Mouse (Mus musculus): ENCODE measurements around the gene Prkag1. TPM values are rescaled to one million over a fixed set of nuclear protein-coding genes. Genes with fewer than 3 reads are reported as not detected.

The Prkag1 gene
- polyA plus RNA-seq, 1 experiment, result 72.7 TPM

GRCm38 (mm10) chr15:98851229-98851818 lies 20.0 kb upstream of the Prkag1 start:
- no peak for TF ChIP-seq CTCF (conservative IDR thresholded peaks at IDR 0.05; ENCODE audit: insufficient read depth, insufficient read length, low read depth, low read length)
- no peak for TF ChIP-seq POLR2A (IDR thresholded peaks at IDR 0.05; ENCODE audit: low read depth, low read length)
- 88% methylated on average over 21 of the region's 21 CpGs for WGBS
- H3K27me3 ChIP-seq (replicated peaks; ENCODE audit: control insufficient read depth, insufficient read depth, low read length), result no peaks in the 10 kb centered on the region
- peaks cover 9% of the 10 kb centered on the region for H3K36me3 ChIP-seq (ENCODE audit: control insufficient read depth, insufficient read depth, low read length)
- no peak for DNase-seq
- no peaks in the 10 kb centered on the region for H3K4me1 ChIP-seq (ENCODE audit: control insufficient read depth, insufficient read depth, low read length)
- H3K27ac ChIP-seq (ENCODE audit: insufficient read depth, low read depth, low read length), result no peak overlapping the region
- H3K4me3 ChIP-seq (ENCODE audit: insufficient read depth, low read depth, low read length), result no peak overlapping the region

- Histone ChIP-seq H3K36me3 (ENCODE audit: control insufficient read depth, insufficient read depth, low read length) (peaks cover 9% of the 10 kb centered on the region), H3K4me1 (ENCODE audit: control insufficient read depth, insufficient read depth, low read length) (no peaks in the 10 kb centered on the region), H3K27ac (ENCODE audit: insufficient read depth, low read depth, low read length) (no peak overlapping the region), H3K4me3 (ENCODE audit: insufficient read depth, low read depth, low read length) (no peak overlapping the region), H3K27me3 (replicated peaks; ENCODE audit: control insufficient read depth, insufficient read depth, low read length) (no peaks in the 10 kb centered on the region)
- no peak for DNase-seq
- WGBS, result 79% methylated on average over 14 of the region's 14 CpGs
- TF ChIP-seq CTCF (conservative IDR thresholded peaks at IDR 0.05; ENCODE audit: insufficient read depth, insufficient read length, low read depth, low read length), result no peak
- TF ChIP-seq POLR2A (IDR thresholded peaks at IDR 0.05; ENCODE audit: low read depth, low read length), result no peak
Measured at GRCm38 (mm10) chr15:98850668-98851067, 19.3 kb upstream of the Prkag1 start.

GRCm38 (mm10) chr15:98849956-98850600 lies 18.8 kb upstream of the Prkag1 start:
- H3K27me3 ChIP-seq (replicated peaks; ENCODE audit: control insufficient read depth, insufficient read depth, low read length), result no peaks in the 10 kb centered on the region
- TF ChIP-seq CTCF (conservative IDR thresholded peaks at IDR 0.05; ENCODE audit: insufficient read depth, insufficient read length, low read depth, low read length), result no peak
- TF ChIP-seq POLR2A (IDR thresholded peaks at IDR 0.05; ENCODE audit: low read depth, low read length), result no peak
- peaks cover 9% of the 10 kb centered on the region for H3K36me3 ChIP-seq (ENCODE audit: control insufficient read depth, insufficient read depth, low read length)
- H3K4me3 ChIP-seq (ENCODE audit: insufficient read depth, low read depth, low read length), result no peak overlapping the region
- no peak overlapping the region for H3K27ac ChIP-seq (ENCODE audit: insufficient read depth, low read depth, low read length)
- WGBS, result 85% methylated on average over 16 of the region's 16 CpGs
- DNase-seq, result no peak
- H3K4me1 ChIP-seq (ENCODE audit: control insufficient read depth, insufficient read depth, low read length), result no peaks in the 10 kb centered on the region

- no peaks in the 10 kb centered on the region for H3K4me1 ChIP-seq (ENCODE audit: control insufficient read depth, insufficient read depth, low read length)
Measured at GRCm38 (mm10) chr15:98849165-98849564, 17.8 kb upstream of the Prkag1 start.

GRCm38 (mm10) chr15:98846140-98846539 lies 14.8 kb upstream of the Prkag1 start:
- Histone ChIP-seq H3K4me3 (ENCODE audit: insufficient read depth, low read depth, low read length) (no peak overlapping the region), H3K36me3 (ENCODE audit: control insufficient read depth, insufficient read depth, low read length) (peaks cover 5% of the 10 kb centered on the region), H3K27me3 (replicated peaks; ENCODE audit: control insufficient read depth, insufficient read depth, low read length) (no peaks in the 10 kb centered on the region), H3K4me1 (ENCODE audit: control insufficient read depth, insufficient read depth, low read length) (no peaks in the 10 kb centered on the region), H3K27ac (ENCODE audit: insufficient read depth, low read depth, low read length) (no peak overlapping the region)
- WGBS, result 84% methylated on average over 8 of the region's 8 CpGs
- TF ChIP-seq CTCF (conservative IDR thresholded peaks at IDR 0.05; ENCODE audit: insufficient read depth, insufficient read length, low read depth, low read length), result no peak
- TF ChIP-seq POLR2A (IDR thresholded peaks at IDR 0.05; ENCODE audit: low read depth, low read length), result no peak
- DNase-seq, result no peak

More at GRCm38 (mm10) chr15:98849165-98849564, 17.8 kb upstream of the Prkag1 start:
- H3K4me3 ChIP-seq (ENCODE audit: insufficient read depth, low read depth, low read length), result no peak overlapping the region
- peaks cover 12% of the 10 kb centered on the region for H3K36me3 ChIP-seq (ENCODE audit: control insufficient read depth, insufficient read depth, low read length)
- H3K27ac ChIP-seq (ENCODE audit: insufficient read depth, low read depth, low read length), result no peak overlapping the region
- H3K27me3 ChIP-seq (replicated peaks; ENCODE audit: control insufficient read depth, insufficient read depth, low read length), result no peaks in the 10 kb centered on the region
- no peak for DNase-seq
- no peak for TF ChIP-seq POLR2A (IDR thresholded peaks at IDR 0.05; ENCODE audit: low read depth, low read length)
- TF ChIP-seq CTCF (conservative IDR thresholded peaks at IDR 0.05; ENCODE audit: insufficient read depth, insufficient read length, low read depth, low read length), result no peak
- 91% methylated on average over 11 of the region's 11 CpGs for WGBS

GRCm38 (mm10) chr15:98845149-98845548 lies 13.8 kb upstream of the Prkag1 start:
- DNase-seq, result no peak
- TF ChIP-seq CTCF (conservative IDR thresholded peaks at IDR 0.05; ENCODE audit: insufficient read depth, insufficient read length, low read depth, low read length) (no peak), POLR2A (IDR thresholded peaks at IDR 0.05; ENCODE audit: low read depth, low read length) (no peak)
- no peaks in the 10 kb centered on the region for H3K27me3 ChIP-seq (replicated peaks; ENCODE audit: control insufficient read depth, insufficient read depth, low read length)
- no peak overlapping the region for H3K4me3 ChIP-seq (ENCODE audit: insufficient read depth, low read depth, low read length)
- 91% methylated on average over 2 of the region's 2 CpGs for WGBS
- H3K27ac ChIP-seq (ENCODE audit: insufficient read depth, low read depth, low read length), result no peak overlapping the region
- no peaks in the 10 kb centered on the region for H3K4me1 ChIP-seq (ENCODE audit: control insufficient read depth, insufficient read depth, low read length)
- peaks cover 5% of the 10 kb centered on the region; the same call in 1 of the 2 replicates for H3K36me3 ChIP-seq (ENCODE audit: control insufficient read depth, insufficient read depth, low read length)

GRCm38 (mm10) chr15:98843595-98844223 lies 12.4 kb upstream of the Prkag1 start:
- H3K4me3 ChIP-seq (ENCODE audit: insufficient read depth, low read depth, low read length), result no peak overlapping the region
- no peak for DNase-seq
- 93% methylated on average over 11 of the region's 11 CpGs for WGBS
- no peak overlapping the region for H3K27ac ChIP-seq (ENCODE audit: insufficient read depth, low read depth, low read length)
- no peaks in the 10 kb centered on the region for H3K27me3 ChIP-seq (replicated peaks; ENCODE audit: control insufficient read depth, insufficient read depth, low read length)
- TF ChIP-seq POLR2A (IDR thresholded peaks at IDR 0.05; ENCODE audit: low read depth, low read length) (no peak), CTCF (conservative IDR thresholded peaks at IDR 0.05; ENCODE audit: insufficient read depth, insufficient read length, low read depth, low read length) (no peak)
- no peaks in the 10 kb centered on the region for H3K4me1 ChIP-seq (ENCODE audit: control insufficient read depth, insufficient read depth, low read length)
- peaks cover 5% of the 10 kb centered on the region; the same call in 1 of the 2 replicates for H3K36me3 ChIP-seq (ENCODE audit: control insufficient read depth, insufficient read depth, low read length)

Measured in kidney, adult 2 months (tissue).